Mouse (Mus musculus) cerebellum, adult 2 months (tissue): ENCODE results near the gene Slc17a6. TPM values are rescaled to one million over a fixed set of nuclear protein-coding genes. Genes with fewer than 3 reads are reported as not detected.

Experiments used
- DNase-seq, 2 experiments: peaks; one replicate each; pipeline ENCODE4 v3.0.0; 2021
- H3K27ac ChIP-seq: fragments of 200-500 bp; 2 replicates; pipeline ENCODE4 v1.5.1; 2012; ENCODE audit warnings: low read length, control low read depth, inconsistent platforms; ENCODE audit not compliant: insufficient read depth
- H3K27me3 ChIP-seq: fragments of 200-500 bp; 2 replicates; pipeline ENCODE4 v1.6.1; 2012; ENCODE audit warnings: inconsistent platforms, mild to moderate bottlenecking, low read length, moderate library complexity; ENCODE audit not compliant: control insufficient read depth, insufficient read depth
- H3K4me1 ChIP-seq: fragments of 200-500 bp; 2 replicates; pipeline ENCODE4 v1.6.1; 2011; ENCODE audit warnings: low read length; ENCODE audit not compliant: control insufficient read depth, insufficient read depth
- H3K4me3 ChIP-seq: fragments of 200-500 bp; replicated peaks from 2 replicates; pipeline ENCODE3; 2011; ENCODE audit warnings: mild to moderate bottlenecking, low read depth, low read length, control low read depth; ENCODE audit not compliant: insufficient read depth
- CTCF ChIP-seq: fragments of 200-500 bp; IDR thresholded peaks from 2 replicates; pipeline ENCODE4 v1.5.1; 2011; ENCODE audit warnings: low read depth, mild to moderate bottlenecking, control low read depth, low read length, moderate library complexity, borderline replicate concordance; ENCODE audit not compliant: insufficient read depth
- POLR2A ChIP-seq: fragments of 200-500 bp; IDR thresholded peaks from 2 replicates; pipeline ENCODE4 v1.6.1; 2011; ENCODE audit warnings: low read length, control low read depth, borderline replicate concordance; ENCODE audit not compliant: insufficient read depth
- WGBS: fragments of 180-500 bp; shearing (Covaris S2); methylation state at CpG from one replicate; pipeline ENCODE4 v1.1.7; 2018; 5-methylcytosine and 5-hydroxymethylcytosine counted together
- polyA plus RNA-seq: library from polyadenylated mRNA; depleted of rRNA; stranded (reverse); fragments of >200 nt; gene quantifications from 2 replicates; pipeline ENCODE4 v1.2.3, GENCODE M21; 2012; rRNA removed

The Slc17a6 gene
- polyA plus RNA-seq: 33.0 and 43.1 TPM in 2 replicates

GRCm38 (mm10) chr7:51621694-51622145 lies at the start of gene Slc17a6:
Gene Slc17a6, plus strand, starts transcription at chr7:51622006.
- TF ChIP-seq POLR2A: no peak
- TF ChIP-seq CTCF: no peak
- Histone ChIP-seq H3K27ac (no peak within 1 kb of the TSS), H3K4me3 (peak within 1 kb of the TSS; percentile 57), H3K4me1 (no peaks in the 10 kb centered on the region; the same call in 1 of the 2 replicates), H3K27me3 (peaks cover 1% of the 10 kb centered on the region; the same call in 1 of the 2 replicates)
- 2% methylated on average over 23 of the region's 23 CpGs for WGBS
- peak; percentile 63 to 65 for DNase-seq

- DNase-seq: no peak
- Histone ChIP-seq H3K27me3 (no peaks in the 10 kb centered on the region), H3K4me3 (no peak overlapping the region), H3K27ac (no peak overlapping the region), H3K4me1 (no peaks in the 10 kb centered on the region)
- 81% methylated on average over 4 of the region's 4 CpGs for WGBS
- TF ChIP-seq CTCF: no peak
- TF ChIP-seq POLR2A: no peak
Measured at GRCm38 (mm10) chr7:51600021-51600420, 21.8 kb upstream of the Slc17a6 start.

GRCm38 (mm10) chr7:51603741-51604140 lies 18.1 kb upstream of the Slc17a6 start:
- TF ChIP-seq POLR2A: no peak
- TF ChIP-seq CTCF: no peak
- no peak for DNase-seq
- 62% methylated on average over 12 of the region's 12 CpGs for WGBS
- no peak overlapping the region for H3K27ac ChIP-seq
- H3K4me1 ChIP-seq: no peaks in the 10 kb centered on the region
- no peaks in the 10 kb centered on the region for H3K27me3 ChIP-seq
- no peak overlapping the region for H3K4me3 ChIP-seq

GRCm38 (mm10) chr7:51614404-51614803 lies 7.4 kb upstream of the Slc17a6 start:
- Histone ChIP-seq H3K27ac (no peak overlapping the region), H3K4me3 (no peak overlapping the region), H3K27me3 (no peaks in the 10 kb centered on the region), H3K4me1 (no peaks in the 10 kb centered on the region; the same call in 1 of the 2 replicates)
- no peak for TF ChIP-seq CTCF
- 36% methylated on average over 5 of the region's 5 CpGs for WGBS
- DNase-seq: no peak

GRCm38 (mm10) chr7:51617941-51618340 lies 3.9 kb upstream of the Slc17a6 start:
- no peak for TF ChIP-seq POLR2A
- peak; percentile 28; the same call in 1 of the 2 replicates for TF ChIP-seq CTCF
- H3K4me3 ChIP-seq: no peak overlapping the region
- no peak overlapping the region for H3K27ac ChIP-seq
- no peaks in the 10 kb centered on the region; the same call in 1 of the 2 replicates for H3K4me1 ChIP-seq
- no peaks in the 10 kb centered on the region for H3K27me3 ChIP-seq
- peak in 1 of 2 experiments; percentile 54 for DNase-seq

GRCm38 (mm10) chr7:51618412-51618811 lies 3.4 kb upstream of the Slc17a6 start:
- no peak overlapping the region for H3K27ac ChIP-seq
- TF ChIP-seq CTCF (no peak), POLR2A (no peak)
- no peak for DNase-seq

GRCm38 (mm10) chr7:51619977-51620376 lies 1.8 kb upstream of the Slc17a6 start:
- H3K27me3 ChIP-seq: peaks cover 1% of the 10 kb centered on the region; the same call in 1 of the 2 replicates
- no peak overlapping the region for H3K27ac ChIP-seq
- no peak overlapping the region for H3K4me3 ChIP-seq
- WGBS: 56% methylated on average over 1 of the region's 1 CpGs
- no peak for TF ChIP-seq CTCF
- no peak for TF ChIP-seq POLR2A
- no peaks in the 10 kb centered on the region; the same call in 1 of the 2 replicates for H3K4me1 ChIP-seq
- no peak for DNase-seq

More at GRCm38 (mm10) chr7:51618412-51618811, 3.4 kb upstream of the Slc17a6 start:
- 68% methylated on average over 2 of the region's 2 CpGs for WGBS
- no peaks in the 10 kb centered on the region; the same call in 1 of the 2 replicates for H3K4me1 ChIP-seq
- H3K27me3 ChIP-seq: no peaks in the 10 kb centered on the region
- H3K4me3 ChIP-seq: no peak overlapping the region

GRCm38 (mm10) chr7:51622196-51622595 lies 390 bp downstream of the Slc17a6 start:
- Histone ChIP-seq H3K27ac (no peak overlapping the region), H3K4me1 (no peaks in the 10 kb centered on the region; the same call in 1 of the 2 replicates), H3K4me3 (peak overlapping the region; percentile 57), H3K27me3 (peaks cover 1% of the 10 kb centered on the region; the same call in 1 of the 2 replicates)
- 11% methylated on average over 18 of the region's 18 CpGs for WGBS
- DNase-seq: no peak
- TF ChIP-seq CTCF (no peak), POLR2A (no peak)
